Mouse (Mus musculus) thymus, postnatal 0 days (tissue): ENCODE data around the gene Dnajb1. TPM values are rescaled to one million over a fixed set of nuclear protein-coding genes. Genes with fewer than 3 reads are reported as not detected.

Experiments used
- DNase-seq: peaks from one replicate; pipeline ENCODE4 v3.0.0-alpha.2; 2015; ENCODE audit warnings: low spot score
- polyA plus RNA-seq: library from polyadenylated mRNA; unstranded; fragments of >200 nt; fragmentation: Nextera tagmentation; extraction: Ambion mirVana; gene quantifications from 2 replicates; pipeline ENCODE4 v1.2.1, GENCODE M21; 2015

Dnajb1 gene
- polyA plus RNA-seq, 1 experiment from 2014 or later, result 92.9 TPM

GRCm38 (mm10) chr8:83652744-83653661, 45.0 kb downstream of the Dnajb1 start:
- peak; percentile 42 for DNase-seq

- no peak for DNase-seq
These were observed 45.6 kb downstream of the Dnajb1 start for GRCm38 (mm10) chr8:83653662-83654017.

GRCm38 (mm10) chr8:83654725-83655124, 46.7 kb downstream of the Dnajb1 start:
- DNase-seq, result no peak

- DNase-seq, result no peak
These were observed 48.0 kb downstream of the Dnajb1 start for GRCm38 (mm10) chr8:83656043-83656442.

- DNase-seq, result no peak
These were observed 48.7 kb downstream of the Dnajb1 start for GRCm38 (mm10) chr8:83656484-83657246.

- no peak for DNase-seq
These were observed 52.6 kb downstream of the Dnajb1 start for GRCm38 (mm10) chr8:83660545-83660944.

- DNase-seq, result no peak
These were observed 53.1 kb downstream of the Dnajb1 start for GRCm38 (mm10) chr8:83660995-83661680.

Other genes starting within 250 kb of the Dnajb1 start
- gene Clgn, start 218.3 kb upstream of the Dnajb1 start, polyA plus RNA-seq, result 0.05 TPM in 1 of 2 replicates, not detected in the other
- gene Scoc, start 149.8 kb upstream of the Dnajb1 start, polyA plus RNA-seq, result 69.1 and 77.9 TPM in 2 replicates
- gene Olfr370, start 72.4 kb upstream of the Dnajb1 start, polyA plus RNA-seq, result not detected in 2 replicates
- 503 and 517 TPM in 2 replicates for gene Ndufb7, start 41.5 kb upstream of the Dnajb1 start, polyA plus RNA-seq
- gene Tecr, start 222 bp upstream of the Dnajb1 start, polyA plus RNA-seq, result 315 and 341 TPM in 2 replicates
- gene Gipc1, start 44.5 kb downstream of the Dnajb1 start, polyA plus RNA-seq, result 89.3 and 90.6 TPM in 2 replicates
- gene Ptger1, start 58.5 kb downstream of the Dnajb1 start, polyA plus RNA-seq, result 0.42 and 0.82 TPM in 2 replicates
- gene Pkn1, start 91.0 kb downstream of the Dnajb1 start, polyA plus RNA-seq, result 38.8 and 44.8 TPM in 2 replicates
- gene Ddx39, start 107.0 kb downstream of the Dnajb1 start, polyA plus RNA-seq, result 325 and 328 TPM in 2 replicates
- gene Adgre5, start 133.1 kb downstream of the Dnajb1 start, polyA plus RNA-seq, result 71.6 and 74.7 TPM in 2 replicates